Mouse (Mus musculus) erythroblast, embryonic 14.5 days (primary cell): Measurements from ENCODE around the gene Ube2n. TPM values are rescaled to one million over a fixed set of nuclear protein-coding genes. Genes with fewer than 3 reads are reported as not detected.

Experiments
- H3K27me3 ChIP-seq: 2 replicates; pipeline ENCODE4 v1.6.1; 2012; ENCODE audit warnings: inconsistent platforms; ENCODE audit not compliant: control insufficient read depth
- H3K36me3 ChIP-seq: 2 replicates; pipeline ENCODE4 v1.6.1; 2012; ENCODE audit warnings: mild to moderate bottlenecking, inconsistent platforms; ENCODE audit not compliant: control insufficient read depth
- H3K4me1 ChIP-seq: 2 replicates; pipeline ENCODE4 v1.6.1; 2012; ENCODE audit warnings: inconsistent platforms; ENCODE audit not compliant: control insufficient read depth
- H3K4me3 ChIP-seq: replicated peaks from 2 replicates; pipeline ENCODE3; 2012; ENCODE audit warnings: moderate library complexity, mild to moderate bottlenecking, inconsistent platforms
- H3K9me3 ChIP-seq: 2 replicates; pipeline ENCODE4 v1.6.1; 2012; ENCODE audit warnings: low read length, inconsistent platforms, mixed read lengths; ENCODE audit not compliant: control insufficient read depth
- GATA1 ChIP-seq: IDR thresholded peaks from 2 replicates; pipeline ENCODE4 v1.6.1; 2012; ENCODE audit warnings: low read length, inconsistent platforms, mixed read lengths
- TAL1 ChIP-seq: IDR thresholded peaks from 3 replicates; pipeline ENCODE4 v1.6.1; 2012; ENCODE audit warnings: low read length, inconsistent platforms, mixed read lengths
- polyA plus RNA-seq: library from polyadenylated mRNA; stranded (reverse); fragments of >175 nt; gene quantifications from 2 replicates; pipeline ENCODE4 v1.2.3, GENCODE M21; 2012

Ube2n gene
- polyA plus RNA-seq, 1 experiment, result 6.9 TPM

GRCm38 (mm10) chr10:95590196-95590595 lies 75.3 kb downstream of the Ube2n start:
- H3K9me3 ChIP-seq, result peaks cover 4% of the 10 kb centered on the region; the same call in 1 of the 2 replicates

GRCm38 (mm10) chr10:95591257-95591656 lies 76.3 kb downstream of the Ube2n start:
- TF ChIP-seq GATA1 (no peak), TAL1 (no peak)
- peaks cover 4% of the 10 kb centered on the region; the same call in 1 of the 2 replicates for H3K9me3 ChIP-seq
- peaks cover 17% of the 10 kb centered on the region for H3K4me1 ChIP-seq

More at GRCm38 (mm10) chr10:95590196-95590595, 75.3 kb downstream of the Ube2n start:
- Histone ChIP-seq H3K4me3 (no peak overlapping the region), H3K36me3 (no peaks in the 10 kb centered on the region), H3K27me3 (peaks cover 3% of the 10 kb centered on the region; the same call in 1 of the 2 replicates), H3K4me1 (peaks cover 11% of the 10 kb centered on the region)
- TF ChIP-seq TAL1 (no peak), GATA1 (no peak)

GRCm38 (mm10) chr10:95594414-95594813 lies 79.5 kb downstream of the Ube2n start:
- TF ChIP-seq TAL1 (no peak), GATA1 (no peak)
- H3K4me1 ChIP-seq, result peaks cover 27% of the 10 kb centered on the region
- H3K4me3 ChIP-seq, result no peak overlapping the region
- H3K27me3 ChIP-seq, result peaks cover 3% of the 10 kb centered on the region; the same call in 1 of the 2 replicates
- H3K36me3 ChIP-seq, result no peaks in the 10 kb centered on the region
- H3K9me3 ChIP-seq, result no peaks in the 10 kb centered on the region

More at GRCm38 (mm10) chr10:95591257-95591656, 76.3 kb downstream of the Ube2n start:
- Histone ChIP-seq H3K27me3 (peaks cover 3% of the 10 kb centered on the region; the same call in 1 of the 2 replicates), H3K36me3 (no peaks in the 10 kb centered on the region), H3K4me3 (no peak overlapping the region)

Other genes with a start within 250 kb of the Ube2n start
- gene Cradd, start 191.0 kb upstream of the Ube2n start, polyA plus RNA-seq, result 0.72 and 0.78 TPM in 2 replicates
- 0.54 and 0.94 TPM in 2 replicates for gene Socs2, start 98.0 kb upstream of the Ube2n start, polyA plus RNA-seq
- 0.95 and 1.3 TPM in 2 replicates for gene Mrpl42, start 13.2 kb upstream of the Ube2n start, polyA plus RNA-seq
- 21.2 and 28.8 TPM in 2 replicates for gene Nudt4, start 49.0 kb downstream of the Ube2n start, polyA plus RNA-seq
- gene Anapc15-ps, start 158.3 kb downstream of the Ube2n start, polyA plus RNA-seq, result not detected in 2 replicates